ENCODE assay signal across 9 mouse cellular contexts in the genomic region with DNA sequence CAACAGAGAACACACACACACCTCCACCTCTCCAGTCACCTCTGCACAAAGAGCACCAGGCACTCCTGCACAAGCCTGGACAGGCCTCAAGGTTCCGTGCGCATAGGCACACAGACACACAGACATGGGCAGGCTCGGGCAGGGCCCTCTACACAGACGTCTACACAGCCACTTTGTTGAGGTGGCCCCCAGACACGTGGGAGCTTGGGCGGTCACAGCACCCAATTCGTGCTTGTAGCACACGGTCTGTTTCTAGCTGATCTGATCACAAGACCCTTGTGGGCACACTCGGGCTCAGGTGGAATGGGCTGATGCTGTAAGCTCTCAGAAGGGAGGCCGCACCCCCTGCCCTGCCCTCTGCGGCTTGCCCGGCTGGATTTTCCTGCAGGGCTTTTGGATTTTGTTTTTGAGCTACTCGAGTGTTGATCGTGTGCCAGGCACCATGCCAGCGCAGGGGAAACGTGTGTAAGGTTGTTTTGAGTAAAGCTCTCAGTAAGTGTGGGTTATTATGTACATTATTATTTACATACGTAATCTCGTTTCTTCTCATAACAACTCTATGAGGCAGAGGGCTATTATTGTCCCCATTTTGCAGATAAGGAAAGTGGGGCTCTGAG. TPM values are rescaled to one million over a fixed set of nuclear protein-coding genes. Genes with fewer than 3 reads are reported as not detected.
DNase-seq lines count a peak whose midpoint lies in the region; ATAC-seq and TF ChIP-seq lines count a peak whose summit lies in the region.
"Had no signal": no experiment of that assay in that cellular context is flagged by ENCODE, and none has a peak within 500 bp of the region (broad histone marks: within the 10 kb centered on the region; RNA-seq: fewer than 3 reads in every experiment).

No protein-coding gene starts in this region.

- H3K27me3 ChIP-seq in heart, embryonic 11.5 days (ENCODE audit: control insufficient read depth, insufficient read depth, low read length) = no peaks in the 10 kb centered on the region
- H3K27me3 ChIP-seq in lung, postnatal 0 days (replicated peaks; ENCODE audit: insufficient read depth, low read length) = no peaks in the 10 kb centered on the region

- H3K9me3 ChIP-seq in heart, embryonic 11.5 days (replicated peaks; ENCODE audit: control insufficient read depth, low read length) = no peaks in the 10 kb centered on the region
- no peaks in the 10 kb centered on the region for H3K9me3 ChIP-seq in lung, postnatal 0 days (ENCODE audit: low read length)

- 0 out of 2 replicates have a peak overlapping the region, but pooled peaks have one; percentile 22 for H3K4me2 ChIP-seq in heart, embryonic 11.5 days
- H3K4me2 ChIP-seq in lung, postnatal 0 days (replicated peaks; ENCODE audit: low read depth, low read length) = peak overlapping the region; percentile 12

- no peak for ATAC-seq in heart, embryonic 11.5 days (replicated peaks; ENCODE audit: insufficient number of reproducible peaks, low FRiP score, low TSS enrichment)
- ATAC-seq in lung, postnatal 0 days = peak; percentile 78
- no peak for ATAC-seq in frontal cortex, adult (ENCODE audit: low TSS enrichment)

- TF ChIP-seq POLR2A in bone marrow, adult 2 months (IDR thresholded peaks at IDR 0.05; ENCODE audit: borderline replicate concordance, control insufficient read depth, low read depth, low read length) = no peak

- peak overlapping the region; percentile 12 for H3K9ac ChIP-seq in heart, embryonic 11.5 days (ENCODE audit: low read depth, low read length)
- no peak overlapping the region for H3K9ac ChIP-seq in lung, postnatal 0 days (replicated peaks; ENCODE audit: low read depth)

- H3K36me3 ChIP-seq in heart, embryonic 11.5 days (ENCODE audit: control insufficient read depth, insufficient read depth, low read length) = no peaks in the 10 kb centered on the region; the same call in 1 of the 2 replicates
- H3K36me3 ChIP-seq in lung, postnatal 0 days (ENCODE audit: insufficient read depth, low read length) = no peaks in the 10 kb centered on the region

- peak; percentile 78 for TF ChIP-seq EP300 in lung, postnatal 0 days (IDR thresholded peaks at IDR 0.05)

- WGBS in heart, embryonic 11.5 days (ENCODE audit: insufficient replicate concordance) = 75% methylated on average over 18 of the region's 18 CpGs
- 46% methylated on average over 18 of the region's 18 CpGs for WGBS in bone marrow, adult 2 months
- 42% methylated on average over 18 of the region's 18 CpGs for WGBS in lung, postnatal 0 days

- TF ChIP-seq CTCF in bone marrow, adult 2 months (IDR thresholded peaks at IDR 0.05; ENCODE audit: control insufficient read depth, insufficient read depth, low read length) = no peak
- no peak for TF ChIP-seq CTCF in lung, postnatal 0 days (IDR thresholded peaks at IDR 0.05)

- H3K4me1 ChIP-seq in heart, embryonic 11.5 days (ENCODE audit: control insufficient read depth, insufficient read depth, low read length) = peaks cover 46% of the 10 kb centered on the region
- H3K4me1 ChIP-seq in bone marrow, adult 2 months (ENCODE audit: control insufficient read depth, insufficient read depth, low read length) = peaks cover 39% of the 10 kb centered on the region
- peaks cover 34% of the 10 kb centered on the region for H3K4me1 ChIP-seq in lung, postnatal 0 days (ENCODE audit: insufficient read depth, low read depth, low read length)

- peak overlapping the region; percentile 77 for H3K27ac ChIP-seq in heart, embryonic 11.5 days (ENCODE audit: low read depth, low read length)
- peak overlapping the region; percentile 91 for H3K27ac ChIP-seq in bone marrow, adult 2 months (ENCODE audit: control insufficient read depth, insufficient read depth, low read depth, low read length, poor library complexity)
- peak overlapping the region; percentile 83 for H3K27ac ChIP-seq in lung, postnatal 0 days (ENCODE audit: low read length)

- DNase-seq in heart, adult 18-20 months = no peak
- DNase-seq in kidney, adult 9 months = peak; percentile 52
- DNase-seq in lung, postnatal 0 days (ENCODE audit: low spot score) = peak; percentile 83
- no peak for DNase-seq in frontal cortex, postnatal 10 days (ENCODE audit: low spot score in 2 of 2)
- no peak for DNase-seq in gastrocnemius, postnatal 25 days

- no peak overlapping the region for H3K4me3 ChIP-seq in heart, embryonic 11.5 days (ENCODE audit: low read depth, low read length)
- no peak overlapping the region for H3K4me3 ChIP-seq in bone marrow, adult 2 months (replicated peaks; ENCODE audit: control insufficient read depth, low read depth, low read length)
- H3K4me3 ChIP-seq in lung, postnatal 0 days (ENCODE audit: low read depth, low read length) = no peak overlapping the region

RNA-seq across cellular contexts. Expression of gene Sema4b, which starts 21.5 kb away (rescaled TPM):
- polyA plus RNA-seq in heart, embryonic 11.5 days (2014; fragmentation: Nextera tagmentation; extraction: Ambion mirVana) = 5.9 and 8.5 TPM in 2 replicates
- 10 to 100 TPM; 10.6 to 12.6 TPM for total RNA-seq in heart, adult 18-20 months (2021)
- polyA plus RNA-seq in bone marrow, adult 2 months (2011; ENCODE audit: insufficient read depth, insufficient read length, low replicate concordance, missing spikeins) = 33.7 and 51.6 TPM in 2 replicates
- 11.6 and 11.8 TPM in 2 replicates for polyA plus RNA-seq in lung, postnatal 0 days (2015; fragmentation: Nextera tagmentation; extraction: Ambion mirVana)
- 1 to 10 TPM; 1.6 to 2.5 TPM for total RNA-seq in gastrocnemius, postnatal 25 days (2021)

RNA-seq across cellular contexts. Expression of gene Cib1, which starts 24.5 kb away (rescaled TPM):
- 53.8 and 57.4 TPM in 2 replicates for polyA plus RNA-seq in heart, embryonic 11.5 days (2014; fragmentation: Nextera tagmentation; extraction: Ambion mirVana)
- 10 to 100 TPM; 15.2 to 18.6 TPM for total RNA-seq in heart, adult 18-20 months (2021)
- 81.7 and 82.5 TPM in 2 replicates for polyA plus RNA-seq in bone marrow, adult 2 months (2011; ENCODE audit: insufficient read depth, insufficient read length, low replicate concordance, missing spikeins)
- 108 and 123 TPM in 2 replicates for polyA plus RNA-seq in lung, postnatal 0 days (2015; fragmentation: Nextera tagmentation; extraction: Ambion mirVana)
- 1 to 10 TPM; 5.8 to 8.5 TPM for total RNA-seq in gastrocnemius, postnatal 25 days (2021)

RNA-seq across cellular contexts. Expression of gene Gdpgp1, which starts 24.5 kb away (rescaled TPM):
- 4.6 and 5.5 TPM in 2 replicates for polyA plus RNA-seq in heart, embryonic 11.5 days (2014; fragmentation: Nextera tagmentation; extraction: Ambion mirVana)
- 1 to 10 TPM; 1.2 to 1.6 TPM for total RNA-seq in heart, adult 18-20 months (2021)
- 1.1 and 1.8 TPM in 2 replicates for polyA plus RNA-seq in bone marrow, adult 2 months (2011; ENCODE audit: insufficient read depth, insufficient read length, low replicate concordance, missing spikeins)
- polyA plus RNA-seq in lung, postnatal 0 days (2015; fragmentation: Nextera tagmentation; extraction: Ambion mirVana) = 2.6 and 2.8 TPM in 2 replicates
- under 1 TPM; 0.77 to 0.91 TPM for total RNA-seq in gastrocnemius, postnatal 25 days (2021)

RNA-seq across cellular contexts. Expression of gene Ttll13, which starts 38.0 kb away (rescaled TPM):
- 0.31 and 0.51 TPM in 2 replicates for polyA plus RNA-seq in heart, embryonic 11.5 days (2014; fragmentation: Nextera tagmentation; extraction: Ambion mirVana)
- under 1 TPM; 0.12 to 0.36 TPM for total RNA-seq in heart, adult 18-20 months (2021)
- not detected in 2 replicates for polyA plus RNA-seq in bone marrow, adult 2 months (2011; ENCODE audit: insufficient read depth, insufficient read length, low replicate concordance, missing spikeins)
- polyA plus RNA-seq in lung, postnatal 0 days (2015; fragmentation: Nextera tagmentation; extraction: Ambion mirVana) = 1.9 and 2.1 TPM in 2 replicates
- not detected for total RNA-seq in gastrocnemius, postnatal 25 days (2021)
- total RNA-seq: common myeloid progenitor, adult 5-6 weeks had no signal

RNA-seq across cellular contexts. Expression of gene Ngrn, which starts 52.9 kb away (rescaled TPM):
- polyA plus RNA-seq in heart, embryonic 11.5 days (2014; fragmentation: Nextera tagmentation; extraction: Ambion mirVana) = 41.4 and 41.8 TPM in 2 replicates
- total RNA-seq in heart, adult 18-20 months (2021) = 10 to 100 TPM; 26.1 to 30.2 TPM
- polyA plus RNA-seq in bone marrow, adult 2 months (2011; ENCODE audit: insufficient read depth, insufficient read length, low replicate concordance, missing spikeins) = 12.7 and 26.8 TPM in 2 replicates
- polyA plus RNA-seq in lung, postnatal 0 days (2015; fragmentation: Nextera tagmentation; extraction: Ambion mirVana) = 40.8 and 46.0 TPM in 2 replicates
- total RNA-seq in gastrocnemius, postnatal 25 days (2021) = 10 to 100 TPM; 20.4 to 22.4 TPM

Comparison
In these comparisons a context has a peak if more than half of its experiments do, and no peak if none do; other contexts are left out.
1. DNase-seq: peak in kidney, adult 9 months (single experiment) and lung, postnatal 0 days (single experiment); none in heart, adult 18-20 months (0 of 2), frontal cortex, postnatal 10 days (0 of 2) and gastrocnemius, postnatal 25 days (single experiment).
2. Peak in every context shown above with its lines, with median percentiles within 50 percentile points of each other: H3K27ac ChIP-seq.